Mouse (Mus musculus) G1E (cell line): ENCODE measurements around the gene Il2ra.

Experiments
- CTCF ChIP-seq: IDR thresholded peaks from 2 replicates; pipeline ENCODE4 v1.5.1; 2012; ENCODE audit warnings: low read depth, low read length, inconsistent platforms, mixed read lengths
- GATA1 ChIP-seq: IDR thresholded peaks from 2 replicates; pipeline ENCODE4 v1.6.1; 2012; ENCODE audit warnings: borderline replicate concordance, low read length, inconsistent platforms, mixed read lengths
- GATA2 ChIP-seq: IDR thresholded peaks from 2 replicates; pipeline ENCODE4 v1.6.1; 2012; ENCODE audit warnings: low read depth, low read length, inconsistent platforms, borderline replicate concordance
- POLR2AphosphoS5 ChIP-seq: IDR thresholded peaks from 2 replicates; pipeline ENCODE4 v1.6.1; 2012; ENCODE audit warnings: low read depth, low read length, inconsistent platforms; ENCODE audit not compliant: insufficient replicate concordance

DNA sequence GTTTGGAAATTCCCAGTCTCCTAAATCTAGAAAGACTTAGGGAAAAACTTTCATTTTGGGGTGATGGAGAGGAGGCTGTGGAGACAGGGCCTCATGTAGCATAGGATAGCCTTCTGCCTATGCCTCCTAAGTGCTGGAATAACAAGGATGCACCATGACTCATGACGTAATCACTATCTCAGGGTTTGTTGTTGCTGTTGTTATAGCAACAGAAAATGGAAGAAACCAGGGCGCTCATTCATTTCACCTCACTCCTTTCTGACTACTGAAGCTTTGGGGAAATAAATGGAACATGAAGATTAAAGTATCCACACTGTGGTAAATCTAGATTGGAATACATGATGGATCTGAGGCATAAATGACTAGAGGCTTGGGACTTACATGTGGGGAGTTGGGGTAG is 18.9 kb upstream of the Il2ra start:
- TF ChIP-seq CTCF (no peak), POLR2AphosphoS5 (no peak), GATA1 (no peak), GATA2 (no peak)
